Mouse (Mus musculus) bone marrow, adult 2 months (tissue): ENCODE results near the gene Asb17. TPM values are rescaled to one million over a fixed set of nuclear protein-coding genes. Genes with fewer than 3 reads are reported as not detected.
"Not testable (repeated sequence)": the region's sequence is repeated elsewhere in the genome, so short reads cannot be mapped to it uniquely, and the experiment has no call there.

Experiments used
- H3K27ac ChIP-seq: fragments of 200-500 bp; 2 replicates; pipeline ENCODE4 v1.5.1; 2012; ENCODE audit warnings: low read depth, mild to moderate bottlenecking, control low read depth, inconsistent platforms, low read length; ENCODE audit not compliant: control insufficient read depth, poor library complexity, insufficient read depth
- H3K4me1 ChIP-seq: fragments of 200-500 bp; 2 replicates; pipeline ENCODE4 v1.6.1; 2011; ENCODE audit warnings: low read length; ENCODE audit not compliant: control insufficient read depth, insufficient read depth
- H3K4me3 ChIP-seq: fragments of 200-500 bp; replicated peaks from 2 replicates; pipeline ENCODE3; 2011; ENCODE audit warnings: mild to moderate bottlenecking, low read depth, low read length, control low read depth; ENCODE audit not compliant: control insufficient read depth
- CTCF ChIP-seq: fragments of 200-500 bp; IDR thresholded peaks from 2 replicates; pipeline ENCODE4 v1.5.1; 2011; ENCODE audit warnings: low read length, control low read depth; ENCODE audit not compliant: control insufficient read depth, insufficient read depth
- POLR2A ChIP-seq: fragments of 200-500 bp; IDR thresholded peaks from 2 replicates; pipeline ENCODE4 v1.6.1; 2011; ENCODE audit warnings: low read depth, mild to moderate bottlenecking, control low read depth, low read length, borderline replicate concordance; ENCODE audit not compliant: control insufficient read depth
- WGBS: fragments of 180-500 bp; shearing (Covaris S2); methylation state at CpG from one replicate; pipeline ENCODE4 v1.1.7; 2018; 5-methylcytosine and 5-hydroxymethylcytosine counted together
- polyA plus RNA-seq: library from polyadenylated mRNA; stranded (reverse); fragments of >200 nt; gene quantifications from 2 replicates; pipeline ENCODE4 v1.2.4, GENCODE M21; 2011; ENCODE audit warnings: low replicate concordance; ENCODE audit not compliant: missing spikeins, insufficient read depth, insufficient read length

Gene Asb17
- polyA plus RNA-seq, 1 experiment: 2.1 TPM

- H3K4me1 ChIP-seq: peaks cover 3% of the 10 kb centered on the region; the same call in 1 of the 2 replicates
- no peak overlapping the region for H3K4me3 ChIP-seq
- WGBS: 82% methylated on average over 10 of the region's 10 CpGs
These were observed 14.5 kb downstream of the Asb17 start for GRCm38 (mm10) chr3:153858350-153859001.

GRCm38 (mm10) chr3:153860392-153860791 lies 16.4 kb downstream of the Asb17 start:
- H3K4me3 ChIP-seq, H3K4me1 ChIP-seq, H3K27ac ChIP-seq: not testable (repeated sequence)
- 79% methylated on average over 8 of the region's 8 CpGs for WGBS

More at GRCm38 (mm10) chr3:153858350-153859001, 14.5 kb downstream of the Asb17 start:
- no peak overlapping the region for H3K27ac ChIP-seq
- TF ChIP-seq CTCF: no peak
- TF ChIP-seq POLR2A: no peak

GRCm38 (mm10) chr3:153863816-153864215 lies 19.8 kb downstream of the Asb17 start:
- no peak overlapping the region for H3K4me3 ChIP-seq
- TF ChIP-seq POLR2A: no peak
- TF ChIP-seq CTCF: no peak
- 21% methylated on average over 2 of the region's 2 CpGs for WGBS
- no peak overlapping the region for H3K27ac ChIP-seq
- peaks cover 3% of the 10 kb centered on the region; the same call in 1 of the 2 replicates for H3K4me1 ChIP-seq

GRCm38 (mm10) chr3:153864636-153865429 lies 20.8 kb downstream of the Asb17 start:
- TF ChIP-seq CTCF (no peak), POLR2A (no peak)
- WGBS: 33% methylated on average over 4 of the region's 4 CpGs
- H3K27ac ChIP-seq: no peak overlapping the region
- H3K4me3 ChIP-seq: no peak overlapping the region
- H3K4me1 ChIP-seq: peaks cover 3% of the 10 kb centered on the region; the same call in 1 of the 2 replicates

GRCm38 (mm10) chr3:153867149-153868136 lies 23.4 kb downstream of the Asb17 start:
- 75% methylated on average over 14 of the region's 14 CpGs for WGBS
- TF ChIP-seq CTCF (no peak), POLR2A (no peak)
- no peak overlapping the region for H3K27ac ChIP-seq
- no peaks in the 10 kb centered on the region; the same call in none of the 2 replicates for H3K4me1 ChIP-seq
- H3K4me3 ChIP-seq: no peak overlapping the region

GRCm38 (mm10) chr3:153871396-153871795 lies 27.4 kb downstream of the Asb17 start:
- Histone ChIP-seq H3K27ac (no peak overlapping the region), H3K4me1 (no peaks in the 10 kb centered on the region; the same call in 1 of the 2 replicates), H3K4me3 (no peak overlapping the region)
- TF ChIP-seq POLR2A (no peak), CTCF (no peak)
- WGBS: 86% methylated on average over 5 of the region's 5 CpGs

GRCm38 (mm10) chr3:153886296-153886695 lies 42.3 kb downstream of the Asb17 start:
- TF ChIP-seq POLR2A (no peak), CTCF (no peak)
- Histone ChIP-seq H3K4me1 (no peaks in the 10 kb centered on the region; the same call in 1 of the 2 replicates), H3K27ac (no peak overlapping the region), H3K4me3 (no peak overlapping the region)
